Mouse (Mus musculus): ENCODE data around the gene Btnl1.
A peak's percentile ranks its signal among the peaks of the same experiment; 100 is the strongest.

Gene Btnl1

GRCm38 (mm10) chr17:34384699-34385098 is 7.8 kb downstream of the Btnl1 start:
- no peak for DNase-seq (ENCODE audit: low read depth, low spot score)

- DNase-seq (ENCODE audit: low read depth, low spot score), result no peak
These were observed 9.7 kb downstream of the Btnl1 start for GRCm38 (mm10) chr17:34386656-34387055.

- DNase-seq (ENCODE audit: low read depth, low spot score), result peak; percentile 24
These were observed 11.6 kb downstream of the Btnl1 start for GRCm38 (mm10) chr17:34388513-34388912.

- no peak for DNase-seq (ENCODE audit: low read depth, low spot score)
These were observed 14.6 kb downstream of the Btnl1 start for GRCm38 (mm10) chr17:34391507-34391906.

- DNase-seq (ENCODE audit: low read depth, low spot score), result no peak
These were observed 15.4 kb downstream of the Btnl1 start for GRCm38 (mm10) chr17:34392321-34392720.

GRCm38 (mm10) chr17:34397357-34397756 is 20.4 kb downstream of the Btnl1 start:
- no peak for DNase-seq (ENCODE audit: low read depth, low spot score)

GRCm38 (mm10) chr17:34398058-34398710 is 21.3 kb downstream of the Btnl1 start:
- peak; percentile 82 for DNase-seq (ENCODE audit: low read depth, low spot score)

GRCm38 (mm10) chr17:34398711-34399393 is 21.9 kb downstream of the Btnl1 start, which contains the start of gene BC051142:
Gene BC051142, plus strand, starts transcription at chr17:34398820.
- peak; percentile 83 for DNase-seq (ENCODE audit: low read depth, low spot score)

GRCm38 (mm10) chr17:34399394-34399715 is 22.4 kb downstream of the Btnl1 start:
- DNase-seq (ENCODE audit: low read depth, low spot score), result no peak

GRCm38 (mm10) chr17:34411117-34411516 is 34.2 kb downstream of the Btnl1 start:
- DNase-seq (ENCODE audit: low read depth, low spot score), result peak; percentile 51

GRCm38 (mm10) chr17:34420014-34420413 is 43.1 kb downstream of the Btnl1 start:
- no peak for DNase-seq (ENCODE audit: low read depth, low spot score)

- no peak for DNase-seq (ENCODE audit: low read depth, low spot score)
These were observed 50.7 kb downstream of the Btnl1 start for GRCm38 (mm10) chr17:34427597-34427996.

Measured in retina, postnatal 7 days (tissue).